ENCODE assay signal across 8 mouse cellular contexts in the genomic region with DNA sequence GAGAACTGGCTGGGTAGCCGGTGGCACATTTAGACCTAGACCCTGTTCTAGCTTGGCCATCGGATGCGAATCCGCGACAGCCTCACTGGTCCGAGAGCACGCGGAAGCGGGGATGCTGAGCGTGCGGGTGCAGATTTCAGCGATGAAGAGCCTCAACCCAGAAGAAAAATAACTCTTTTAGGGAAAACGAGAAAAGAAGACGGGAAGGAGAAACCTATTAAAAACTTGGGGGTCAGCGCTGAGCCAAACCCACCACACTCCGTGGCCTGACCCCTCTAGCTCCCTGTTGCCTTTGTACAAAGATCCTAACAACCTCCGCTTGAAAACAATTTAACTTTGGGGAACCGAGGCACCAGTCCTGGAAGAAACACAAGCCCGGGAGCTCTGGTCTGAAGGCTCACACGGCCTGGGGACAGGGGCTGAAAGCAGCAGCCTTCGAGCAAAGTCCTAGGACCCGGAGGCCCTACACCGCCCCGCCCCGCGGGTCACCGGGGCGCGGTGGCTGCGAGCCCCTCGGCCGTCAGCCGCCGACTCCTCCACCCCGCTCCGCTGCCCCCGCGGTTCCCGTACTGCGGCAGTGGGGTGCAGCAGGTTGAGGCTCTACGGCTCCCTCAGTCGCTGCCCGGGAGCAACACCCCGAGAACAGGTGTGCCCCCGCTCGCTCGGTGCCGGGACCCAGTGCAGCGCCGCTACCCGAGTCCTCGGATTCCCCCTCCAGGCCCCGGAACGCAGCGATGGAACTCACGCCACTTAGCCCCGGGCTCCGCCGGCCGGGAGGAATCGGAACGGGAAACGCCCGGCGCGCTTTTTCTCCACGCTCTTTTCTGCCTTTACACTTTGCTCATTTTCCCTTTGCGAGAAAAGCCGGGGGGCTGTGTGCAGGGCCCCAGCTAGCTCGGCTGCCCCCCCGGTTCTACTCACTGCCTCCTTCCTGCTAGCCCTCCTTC. TPM values are rescaled to one million over a fixed set of nuclear protein-coding genes. Genes with fewer than 3 reads are reported as not detected.
DNase-seq lines count a peak whose midpoint lies in the region; ATAC-seq and TF ChIP-seq lines count a peak whose summit lies in the region.

No protein-coding gene starts in this region.

- no peaks in the 10 kb centered on the region for H3K9me3 ChIP-seq in hindbrain, embryonic 15.5 days
- H3K9me3 ChIP-seq in liver, postnatal 0 days (ENCODE audit: low read length) = no peaks in the 10 kb centered on the region
- no peaks in the 10 kb centered on the region for H3K9me3 ChIP-seq in stomach, embryonic 15.5 days

- H3K27ac ChIP-seq in embryonic fibroblast, embryonic 13.5 days (ENCODE audit: insufficient read depth, low read length) = no peak overlapping the region
- H3K27ac ChIP-seq in hindbrain, embryonic 15.5 days (replicated peaks) = peak overlapping the region; percentile 73
- H3K27ac ChIP-seq in liver, postnatal 0 days (ENCODE audit: low read depth) = 0 out of 2 replicates have a peak overlapping the region, but pooled peaks have one; percentile 11
- H3K27ac ChIP-seq in stomach, embryonic 15.5 days = no peak overlapping the region; the same call in 1 of the 2 replicates

- peak; percentile 35 for DNase-seq in kidney, adult 18-20 months
- no peak for DNase-seq in kidney, adult 11 months
- DNase-seq in Muller cell, postnatal 12 days (ENCODE audit: inconsistent ontology term) = peak; percentile 27
- DNase-seq in liver, postnatal 0 days = peak; percentile 37
- DNase-seq in layer of hippocampus, postnatal 14 days (ENCODE audit: low spot score in 2 of 2) = no peak

- H3K36me3 ChIP-seq in hindbrain, embryonic 15.5 days = no peaks in the 10 kb centered on the region
- no peaks in the 10 kb centered on the region for H3K36me3 ChIP-seq in liver, postnatal 0 days (replicated peaks; ENCODE audit: insufficient read depth, low read length)
- no peaks in the 10 kb centered on the region for H3K36me3 ChIP-seq in stomach, embryonic 15.5 days

- H3K4me1 ChIP-seq in embryonic fibroblast, embryonic 13.5 days (ENCODE audit: control insufficient read depth, insufficient read depth, low read length) = no peaks in the 10 kb centered on the region
- H3K4me1 ChIP-seq in hindbrain, embryonic 15.5 days (replicated peaks) = peaks cover 34% of the 10 kb centered on the region
- H3K4me1 ChIP-seq in liver, postnatal 0 days (ENCODE audit: insufficient read depth) = peaks cover 25% of the 10 kb centered on the region
- peaks cover 33% of the 10 kb centered on the region for H3K4me1 ChIP-seq in stomach, embryonic 15.5 days

- no peak for TF ChIP-seq EP300 in liver, postnatal 0 days (IDR thresholded peaks at IDR 0.05; ENCODE audit: low read depth)

- under 1% methylated on average over 69 of the region's 71 CpGs for WGBS in hindbrain, embryonic 15.5 days
- under 1% methylated on average over 71 of the region's 71 CpGs for WGBS in liver, postnatal 0 days (ENCODE audit: insufficient replicate concordance)
- under 1% methylated on average over 71 of the region's 71 CpGs for WGBS in stomach, embryonic 15.5 days

- no peak for ATAC-seq in hindbrain, embryonic 15.5 days (ENCODE audit: low FRiP score, low read depth)
- peak; percentile 42; the same call in 1 of the 2 replicates for ATAC-seq in liver, postnatal 0 days
- ATAC-seq in stomach, embryonic 15.5 days (ENCODE audit: insufficient read depth, low FRiP score, low read depth) = no peak

- H3K4me3 ChIP-seq in embryonic fibroblast, embryonic 13.5 days (ENCODE audit: insufficient read depth, low read length) = 0 out of 2 replicates have a peak overlapping the region, but pooled peaks have one; percentile 17
- H3K4me3 ChIP-seq in hindbrain, embryonic 15.5 days = peak overlapping the region; percentile 46
- peak overlapping the region; percentile 60 for H3K4me3 ChIP-seq in liver, postnatal 0 days (ENCODE audit: low read depth, low read length)
- peak overlapping the region; percentile 45 for H3K4me3 ChIP-seq in stomach, embryonic 15.5 days (replicated peaks)

- peak overlapping the region; percentile 36 for H3K9ac ChIP-seq in hindbrain, embryonic 15.5 days
- H3K9ac ChIP-seq in liver, postnatal 0 days (replicated peaks) = peak overlapping the region; percentile 59
- H3K9ac ChIP-seq in stomach, embryonic 15.5 days = peak overlapping the region; percentile 7; the same call in 1 of the 2 replicates

- TF ChIP-seq CTCF in embryonic fibroblast, embryonic 13.5 days (IDR thresholded peaks at IDR 0.05; ENCODE audit: borderline replicate concordance, insufficient read depth, low read length) = no peak
- no peak for TF ChIP-seq CTCF in liver, postnatal 0 days (IDR thresholded peaks at IDR 0.05; ENCODE audit: low read depth)

- H3K27me3 ChIP-seq in hindbrain, embryonic 15.5 days = peaks cover 69% of the 10 kb centered on the region
- peaks cover 81% of the 10 kb centered on the region for H3K27me3 ChIP-seq in liver, postnatal 0 days (ENCODE audit: insufficient read depth, low read length)
- peaks cover 69% of the 10 kb centered on the region for H3K27me3 ChIP-seq in stomach, embryonic 15.5 days (replicated peaks)

- no peak for TF ChIP-seq POLR2A in embryonic fibroblast, embryonic 13.5 days (IDR thresholded peaks at IDR 0.05; ENCODE audit: low read depth, low read length)

- H3K4me2 ChIP-seq in hindbrain, embryonic 15.5 days = peak overlapping the region; percentile 78
- H3K4me2 ChIP-seq in liver, postnatal 0 days (ENCODE audit: low read depth, low read length) = peak overlapping the region; percentile 94
- H3K4me2 ChIP-seq in stomach, embryonic 15.5 days = peak overlapping the region; percentile 92

RNA-seq across cellular contexts. Expression of a gene that starts 2.7 kb away (rescaled TPM):
- 43.0 and 47.7 TPM in 2 replicates for polyA plus RNA-seq in embryonic fibroblast, embryonic 13.5 days (2011; ENCODE audit: insufficient read length, low read depth, missing spikeins)
- polyA plus RNA-seq in hindbrain, embryonic 15.5 days (2015; fragmentation: Nextera tagmentation; extraction: Ambion mirVana) = 108 and 122 TPM in 2 replicates
- 17.3 and 18.7 TPM in 2 replicates for polyA plus RNA-seq in liver, postnatal 0 days (2015; fragmentation: Nextera tagmentation; extraction: Ambion mirVana)
- polyA plus RNA-seq in stomach, embryonic 15.5 days (2015; fragmentation: Nextera tagmentation; extraction: Ambion mirVana) = 65.2 and 66.2 TPM in 2 replicates
- total RNA-seq in layer of hippocampus, postnatal 14 days (2021) = 100 to 1,000 TPM; 140 to 146 TPM

RNA-seq across cellular contexts. Expression of a gene that starts 56.0 kb away (rescaled TPM):
- 60.8 and 67.3 TPM in 2 replicates for polyA plus RNA-seq in embryonic fibroblast, embryonic 13.5 days (2011; ENCODE audit: insufficient read length, low read depth, missing spikeins)
- polyA plus RNA-seq in hindbrain, embryonic 15.5 days (2015; fragmentation: Nextera tagmentation; extraction: Ambion mirVana) = 266 and 267 TPM in 2 replicates
- polyA plus RNA-seq in liver, postnatal 0 days (2015; fragmentation: Nextera tagmentation; extraction: Ambion mirVana) = 27.8 and 30.5 TPM in 2 replicates
- 116 and 122 TPM in 2 replicates for polyA plus RNA-seq in stomach, embryonic 15.5 days (2015; fragmentation: Nextera tagmentation; extraction: Ambion mirVana)
- total RNA-seq in layer of hippocampus, postnatal 14 days (2021) = 100 to 1,000 TPM; 217 to 218 TPM

Comparison
In these comparisons a context has a peak if more than half of its experiments do, and no peak if none do; other contexts are left out.
1. DNase-seq: peak in kidney, adult 18-20 months (single experiment), Muller cell, postnatal 12 days (single experiment) and liver, postnatal 0 days (single experiment); none in kidney, adult 11 months (single experiment) and layer of hippocampus, postnatal 14 days (0 of 2).
2. H3K27ac ChIP-seq: peak in hindbrain, embryonic 15.5 days (single experiment) and liver, postnatal 0 days (single experiment); none in embryonic fibroblast, embryonic 13.5 days (single experiment) and stomach, embryonic 15.5 days (single experiment).
3. H3K9ac ChIP-seq: peak in every context shown above with its lines; median percentile 59 in liver, postnatal 0 days; 36 in hindbrain, embryonic 15.5 days; 7 in stomach, embryonic 15.5 days.
4. Peak in every context shown above with its lines, with median percentiles within 50 percentile points of each other: H3K4me3 ChIP-seq and H3K4me2 ChIP-seq.